Mouse (Mus musculus): ENCODE measurements around the gene Omp. TPM values are rescaled to one million over a fixed set of nuclear protein-coding genes. Genes with fewer than 3 reads are reported as not detected.
"Not testable (repeated sequence)": the region's sequence is repeated elsewhere in the genome, so short reads cannot be mapped to it uniquely, and the experiment has no call there.

Gene Omp
- total RNA-seq (2021): 1 to 10 TPM in 1 of 2 experiments, under 1 TPM in 1; 0.96 to 1.3 TPM
- long read RNA-seq, experiment 1, partial matches to known transcripts: 0 of 1 reads
- long read RNA-seq, experiment 1, other reads (novel, unspliced or antisense): 0 of 1 reads
- long read RNA-seq, experiment 2: 0 reads

- Histone ChIP-seq H3K4me3 (no peak within 1 kb of the TSS), H3K27ac (peak within 1 kb of the TSS; percentile 48; the same call in 1 of the 2 replicates)
- TF ChIP-seq CTCF (conservative IDR thresholded peaks at IDR 0.05): no peak
- DNase-seq (ENCODE audit: low spot score in 2 of 2): no peak
These were observed at the start of gene Omp for GRCm38 (mm10) chr7:98145402-98145801. Omp (minus strand) TSS chr7:98145502.

DNA sequence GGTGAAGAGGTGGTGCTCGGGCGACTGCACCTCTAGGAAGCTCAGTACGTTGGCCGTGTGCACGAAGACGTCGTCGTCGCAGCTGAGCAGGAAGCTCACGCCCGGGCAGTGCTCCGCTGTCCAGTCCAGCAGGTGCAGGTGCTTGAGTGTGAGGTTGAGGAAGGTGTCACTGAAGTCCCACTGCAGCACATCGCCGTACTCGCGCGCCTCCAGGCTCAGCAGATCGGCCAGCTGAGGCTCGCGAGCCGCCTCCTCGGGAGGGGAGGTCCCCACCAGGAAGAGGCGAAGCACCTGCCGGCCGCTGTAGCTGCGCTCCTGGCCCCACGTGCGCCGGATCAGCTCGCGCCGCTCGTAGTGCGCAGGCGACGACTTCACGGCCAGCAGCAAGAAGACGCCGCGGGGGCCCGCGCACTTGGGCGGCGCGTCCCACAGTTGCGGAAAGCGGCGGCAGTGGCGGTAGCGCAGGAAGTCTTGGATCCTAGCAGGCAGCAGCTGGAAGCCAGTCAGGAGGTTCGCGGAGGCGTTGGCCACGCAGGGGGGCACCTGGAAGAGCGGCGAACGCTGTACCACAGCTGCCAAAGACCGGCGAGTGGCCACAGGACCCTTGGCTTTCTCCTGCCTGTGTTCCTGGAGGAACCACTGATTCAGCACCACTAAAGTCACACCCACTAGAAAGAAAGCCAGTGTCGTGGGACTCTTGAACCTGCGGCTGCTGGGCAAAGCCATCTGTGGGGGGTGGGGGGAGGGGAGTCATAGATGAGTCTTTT lies 48.9 kb upstream of the Omp start:
- no peak for TF ChIP-seq CTCF (conservative IDR thresholded peaks at IDR 0.05)
- DNase-seq (ENCODE audit: low spot score in 2 of 2): no peak
- Histone ChIP-seq H3K4me3 (peak overlapping the region; percentile 59), H3K27ac (no peak overlapping the region)

DNA sequence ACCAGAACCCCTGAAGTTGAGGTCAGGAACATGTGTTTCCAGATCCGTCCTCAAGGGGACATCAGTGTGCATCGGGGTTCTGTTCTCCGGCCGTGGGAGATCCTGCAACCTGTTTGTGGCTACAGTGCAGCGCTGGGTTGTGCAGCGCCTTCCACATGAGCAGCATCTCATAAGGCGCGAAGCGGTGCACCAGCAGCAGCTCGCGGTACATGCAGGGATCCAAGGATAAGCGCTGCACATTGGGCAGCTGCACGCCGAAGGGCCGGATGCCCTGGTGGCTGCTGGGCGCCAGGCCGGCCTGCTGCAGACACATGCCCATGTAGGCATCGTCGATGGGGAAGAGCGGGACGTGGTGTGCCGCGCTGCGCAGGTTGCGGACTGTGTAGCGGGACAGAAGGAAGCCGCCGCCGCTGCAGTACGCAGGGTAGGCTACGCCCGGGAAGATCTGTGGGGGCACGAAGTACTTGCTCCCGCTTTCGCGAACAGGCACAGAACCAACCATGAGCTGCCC lies 48.3 kb upstream of the Omp start:
- H3K4me3 ChIP-seq: peak overlapping the region; percentile 59
- no peak overlapping the region for H3K27ac ChIP-seq
- DNase-seq (ENCODE audit: low spot score in 2 of 2): peak in 1 of 2 experiments; percentile 24
- peak; percentile 74 for TF ChIP-seq CTCF (conservative IDR thresholded peaks at IDR 0.05)

GRCm38 (mm10) chr7:98191571-98192250 lies 46.4 kb upstream of the Omp start:
- DNase-seq (ENCODE audit: low spot score in 2 of 2): no peak
- H3K27ac ChIP-seq: no peak overlapping the region
- TF ChIP-seq CTCF (conservative IDR thresholded peaks at IDR 0.05): peak; percentile 50
- no peak overlapping the region for H3K4me3 ChIP-seq

GRCm38 (mm10) chr7:98190578-98190977 lies 45.3 kb upstream of the Omp start:
- peak; percentile 79 for TF ChIP-seq CTCF (conservative IDR thresholded peaks at IDR 0.05)
- Histone ChIP-seq H3K27ac (no peak overlapping the region), H3K4me3 (no peak overlapping the region)
- no peak for DNase-seq (ENCODE audit: low spot score in 2 of 2)

DNA sequence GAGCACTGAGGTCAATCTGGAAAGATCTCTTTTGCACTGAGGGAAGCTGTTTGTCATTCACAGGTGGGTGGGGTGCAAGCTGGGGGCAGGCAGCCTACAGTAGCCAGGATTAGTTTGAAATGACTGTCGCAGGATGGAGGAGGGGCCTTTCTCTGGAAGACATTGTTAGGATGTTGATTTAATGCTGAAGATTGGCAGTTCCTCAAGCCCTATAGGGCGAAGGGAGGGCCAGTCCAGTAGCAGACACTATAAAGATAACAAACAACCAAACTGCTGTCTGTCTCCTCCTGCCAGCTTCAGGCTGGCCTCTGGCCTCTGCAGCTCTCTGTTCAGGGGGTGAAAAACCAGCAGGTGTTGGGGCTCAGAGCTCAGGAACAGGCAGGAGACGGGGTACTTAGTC lies 44.4 kb upstream of the Omp start:
- TF ChIP-seq CTCF (conservative IDR thresholded peaks at IDR 0.05): no peak

DNA sequence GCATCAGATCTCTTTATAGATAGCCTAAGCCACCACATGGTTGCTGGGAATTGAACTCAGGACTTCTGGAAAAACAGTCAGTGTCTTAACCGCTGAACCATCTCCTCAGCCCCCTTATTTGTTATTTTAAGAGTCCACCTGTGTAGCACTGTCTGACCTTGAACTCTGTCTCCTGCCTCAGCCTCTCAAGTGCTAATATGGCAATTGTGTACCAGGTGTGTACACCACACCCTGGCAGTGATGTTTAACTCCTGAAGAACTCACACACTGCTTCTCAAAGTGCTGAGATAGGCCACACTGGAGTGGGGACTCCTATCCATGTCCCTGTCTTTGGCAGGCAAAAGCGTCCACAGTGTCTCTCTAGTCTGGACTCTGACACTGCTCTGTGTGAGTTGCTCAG lies 43.4 kb upstream of the Omp start:
- H3K27ac ChIP-seq: no peak overlapping the region
- DNase-seq (ENCODE audit: low spot score in 2 of 2): no peak
- TF ChIP-seq CTCF (conservative IDR thresholded peaks at IDR 0.05): no peak
- H3K4me3 ChIP-seq: no peak overlapping the region

More for the DNA sequence above, 44.4 kb upstream of the Omp start:
- Histone ChIP-seq H3K4me3 (no peak overlapping the region), H3K27ac (no peak overlapping the region)
- no peak for DNase-seq (ENCODE audit: low spot score in 2 of 2)

DNA sequence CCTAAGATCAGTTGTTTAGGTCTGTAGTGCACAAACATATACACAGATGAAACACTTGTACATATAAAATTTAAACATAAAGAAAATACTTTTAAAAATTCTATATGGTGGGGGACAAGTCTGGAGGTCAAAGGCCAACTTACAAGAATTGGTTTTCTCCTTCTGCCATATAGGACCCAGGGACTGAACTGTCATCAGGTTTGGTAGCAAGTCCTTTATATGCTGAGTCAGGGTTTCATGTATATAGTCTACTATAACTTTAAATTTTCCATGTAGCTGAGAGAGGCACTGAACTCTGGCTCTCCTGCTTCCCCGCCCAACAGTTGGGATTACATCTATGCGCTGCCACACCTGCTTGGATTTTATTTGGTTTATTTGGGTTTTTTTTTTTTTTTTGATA lies 42.9 kb upstream of the Omp start:
- no peak for TF ChIP-seq CTCF (conservative IDR thresholded peaks at IDR 0.05)
- no peak for DNase-seq (ENCODE audit: low spot score in 2 of 2)
- Histone ChIP-seq H3K4me3 (no peak overlapping the region), H3K27ac (no peak overlapping the region)

DNA sequence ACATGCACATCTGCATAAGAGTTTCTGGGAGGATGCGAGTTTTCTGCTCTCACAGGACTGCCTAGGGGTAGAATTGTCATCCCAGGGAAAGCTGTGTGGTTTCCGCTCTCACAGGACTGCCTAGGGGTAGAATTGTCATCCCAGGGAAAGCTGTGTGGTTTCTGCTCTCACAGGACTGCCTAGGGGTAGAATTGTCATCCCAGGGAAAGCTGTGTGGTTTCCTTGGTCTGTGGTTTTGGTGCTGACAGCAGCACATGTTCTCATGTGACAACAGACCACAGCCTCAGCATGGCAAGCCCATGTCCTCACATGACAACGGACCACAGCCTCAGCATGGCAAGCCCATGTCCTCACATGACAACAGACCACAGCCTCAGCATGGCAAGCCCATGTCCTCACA lies 42.0 kb upstream of the Omp start:
- H3K27ac ChIP-seq: peak overlapping the region; percentile 51
- DNase-seq (ENCODE audit: low spot score in 2 of 2); H3K4me3 ChIP-seq: not testable (repeated sequence)

DNA sequence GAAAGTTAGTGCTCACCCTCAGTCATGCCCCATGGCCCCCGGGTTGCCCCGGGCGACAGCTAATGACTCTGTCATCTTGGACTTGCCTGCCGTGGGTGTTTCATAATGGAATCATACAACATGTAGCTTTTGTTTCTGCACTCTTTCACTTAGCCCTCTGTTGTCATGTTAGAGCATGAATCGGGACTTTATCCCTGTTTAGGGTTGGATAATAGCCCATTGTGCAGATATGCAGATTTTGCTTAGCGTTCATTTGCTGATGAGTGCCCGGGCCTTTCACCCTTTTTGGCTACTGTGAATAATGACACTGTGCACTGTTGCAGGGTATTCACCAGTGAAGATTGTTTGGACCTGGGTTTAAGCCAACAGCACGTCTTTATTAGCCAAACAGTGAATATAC lies 41.3 kb upstream of the Omp start:
- Histone ChIP-seq H3K27ac (peak overlapping the region; percentile 51), H3K4me3 (no peak overlapping the region)
- TF ChIP-seq CTCF (conservative IDR thresholded peaks at IDR 0.05): no peak
- no peak for DNase-seq (ENCODE audit: low spot score in 2 of 2)

- no peak for DNase-seq (ENCODE audit: low spot score in 2 of 2)
- H3K27ac ChIP-seq: peak overlapping the region; percentile 46; the same call in 1 of the 2 replicates
- TF ChIP-seq CTCF (conservative IDR thresholded peaks at IDR 0.05): no peak
- no peak overlapping the region for H3K4me3 ChIP-seq
These were observed 40.0 kb upstream of the Omp start for GRCm38 (mm10) chr7:98185326-98185725.

- DNase-seq (ENCODE audit: low spot score in 2 of 2): no peak
- TF ChIP-seq CTCF (conservative IDR thresholded peaks at IDR 0.05): no peak
- H3K4me3 ChIP-seq: peak overlapping the region; percentile 77
- peak overlapping the region; percentile 93 for H3K27ac ChIP-seq
These were observed 33.4 kb upstream of the Omp start for GRCm38 (mm10) chr7:98178560-98179231.

Data from layer of hippocampus, adult 2 months (tissue).